ENCODE assay signal across 9 mouse cellular contexts in genomic region chr3:89882556-89883181, GRCm38 (mm10).
"Had no signal": no experiment of that assay in that cellular context is flagged by ENCODE, and none has a peak within 500 bp of the region (broad histone marks: within the 10 kb centered on the region; RNA-seq: fewer than 3 reads in every experiment).

No protein-coding gene starts in this region.

- H3K9me3 ChIP-seq: limb, embryonic 12.5 days; midbrain, embryonic 12.5 days had no signal

- H3K36me3 ChIP-seq: limb, embryonic 12.5 days; midbrain, embryonic 12.5 days had no signal

- H3K27ac ChIP-seq: kidney, postnatal 0 days; limb, embryonic 12.5 days; midbrain, embryonic 12.5 days; stomach, postnatal 0 days had no signal

- H3K27me3 ChIP-seq: limb, embryonic 12.5 days had no signal

- DNase-seq: kidney, adult 9 months; kidney, postnatal 36 days; lung, adult 18-20 months; right cerebral cortex, postnatal 14 days; thymus, postnatal 4 days had no signal

- H3K4me2 ChIP-seq: limb, embryonic 12.5 days; midbrain, embryonic 12.5 days had no signal

- H3K4me1 ChIP-seq: limb, embryonic 12.5 days had no signal

- H3K9ac ChIP-seq: limb, embryonic 12.5 days; midbrain, embryonic 12.5 days had no signal

- H3K4me3 ChIP-seq: limb, embryonic 12.5 days; midbrain, embryonic 12.5 days had no signal
